Mouse (Mus musculus): ENCODE measurements at regions not wholly inside any gene's neighbourhood (a gene's known extent, or its start where the extent isn't known, plus 50 kb on each side); places are given as distances from the start of the nearest gene placed in this dataset.

DNA sequence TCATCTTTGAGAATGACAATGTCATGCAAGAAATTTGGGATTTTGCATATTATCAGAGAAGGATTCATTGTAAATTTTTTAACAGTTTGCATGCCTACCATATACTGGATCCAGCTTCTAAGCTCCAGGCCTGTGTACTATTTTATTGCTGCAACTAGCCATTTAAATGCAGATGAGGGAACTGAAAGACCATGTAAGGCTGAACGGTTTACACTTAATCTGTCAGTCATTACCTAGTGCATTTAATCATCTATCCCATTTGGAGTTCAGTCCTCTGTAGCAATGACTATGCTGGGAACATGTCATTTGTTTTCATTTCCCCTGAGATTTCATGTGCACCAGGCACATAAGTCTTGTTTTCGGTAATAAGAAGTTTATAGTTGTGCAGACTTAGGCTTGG is 631.8 kb upstream of the Gm21961 start:
- no peak for DNase-seq (ENCODE audit: low read depth, low spot score)

DNA sequence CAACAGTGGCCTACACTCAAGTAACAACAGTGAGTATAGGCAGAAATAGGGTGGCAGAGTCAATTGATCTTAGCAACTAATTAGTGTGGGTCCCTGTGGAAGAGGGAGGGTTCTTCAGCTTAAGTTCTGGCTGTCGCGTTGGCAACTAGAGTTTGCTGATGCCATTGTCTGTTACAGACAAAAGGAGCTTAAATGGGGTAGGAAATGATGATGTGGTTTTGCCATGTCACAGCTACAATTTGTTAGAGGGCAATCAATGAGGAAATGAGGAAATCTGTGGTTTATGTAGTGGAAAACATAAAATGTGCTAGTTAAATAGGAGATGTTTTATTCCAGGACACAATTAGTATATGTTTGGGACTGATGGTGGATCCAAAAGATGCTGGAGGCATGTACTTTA is 624.8 kb upstream of the Gm21961 start:
- no peak for DNase-seq (ENCODE audit: low read depth, low spot score)

DNA sequence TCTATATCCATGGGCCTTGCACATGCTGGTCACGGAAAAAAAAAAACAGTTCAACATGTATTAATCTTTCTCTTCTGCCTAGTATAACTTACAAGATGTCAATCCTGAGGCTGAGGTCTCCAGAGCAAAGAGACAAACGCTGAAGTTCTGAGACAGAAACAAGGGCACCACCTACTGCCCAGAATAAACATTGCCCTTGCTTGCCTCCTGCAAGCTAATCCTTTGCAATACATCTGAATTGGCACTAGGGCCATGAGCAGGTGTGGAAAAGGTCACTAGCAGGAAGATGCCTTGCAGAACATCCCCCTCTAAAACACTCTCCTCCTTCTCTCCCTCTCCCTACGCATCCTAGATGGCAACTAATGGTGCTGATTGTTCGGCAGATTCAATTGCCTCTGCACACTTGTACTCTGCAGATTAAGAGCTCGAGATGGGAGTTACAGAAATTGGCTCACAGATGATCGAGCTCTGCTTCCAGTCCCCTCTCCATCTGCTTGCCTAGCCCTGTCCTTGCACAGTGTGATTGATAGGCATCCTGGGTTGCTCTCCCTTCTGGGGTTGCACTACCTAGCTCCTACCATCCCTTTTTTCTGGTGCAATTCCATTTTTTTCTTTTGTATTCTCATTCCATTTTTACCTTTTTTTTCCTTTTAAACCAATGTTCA is 622.9 kb upstream of the Gm21961 start:
- DNase-seq (ENCODE audit: low read depth, low spot score), result peak; percentile 43

- no peak for DNase-seq (ENCODE audit: low read depth, low spot score)
These were observed 617.7 kb upstream of the Gm21961 start for GRCm38 (mm10) chr15:65632440-65632839.

- no peak for DNase-seq (ENCODE audit: low read depth, low spot score)
These were observed 615.8 kb upstream of the Gm21961 start for GRCm38 (mm10) chr15:65630476-65630875.

GRCm38 (mm10) chr15:65592718-65593477 is 578.2 kb upstream of the Gm21961 start:
- no peak for DNase-seq (ENCODE audit: low read depth, low spot score)

GRCm38 (mm10) chr15:65585566-65585965 is 570.9 kb upstream of the Gm21961 start:
- no peak for DNase-seq (ENCODE audit: low read depth, low spot score)

GRCm38 (mm10) chr15:65579353-65579752 is 564.6 kb upstream of the Gm21961 start:
- DNase-seq (ENCODE audit: low read depth, low spot score), result no peak

DNA sequence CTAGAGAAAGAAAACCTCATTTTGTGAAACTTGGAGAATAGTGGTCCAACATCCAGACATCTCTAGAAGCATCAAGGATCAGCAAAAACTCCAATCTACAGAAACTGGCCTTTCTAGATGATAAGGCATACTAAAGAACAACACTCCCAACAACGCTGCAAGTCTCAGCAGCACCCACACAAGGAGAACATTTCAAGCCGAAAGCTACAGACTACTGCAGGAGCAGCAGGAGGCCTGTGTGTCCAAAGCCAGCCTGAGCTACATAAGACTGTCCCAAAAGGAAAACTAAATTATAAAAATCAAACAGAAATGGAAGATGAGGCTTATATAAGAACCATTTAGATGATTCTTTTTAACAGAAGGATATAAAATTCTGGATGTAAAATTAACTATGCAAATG is 553.2 kb upstream of the Gm21961 start:
- DNase-seq (ENCODE audit: low read depth, low spot score), result no peak

DNA sequence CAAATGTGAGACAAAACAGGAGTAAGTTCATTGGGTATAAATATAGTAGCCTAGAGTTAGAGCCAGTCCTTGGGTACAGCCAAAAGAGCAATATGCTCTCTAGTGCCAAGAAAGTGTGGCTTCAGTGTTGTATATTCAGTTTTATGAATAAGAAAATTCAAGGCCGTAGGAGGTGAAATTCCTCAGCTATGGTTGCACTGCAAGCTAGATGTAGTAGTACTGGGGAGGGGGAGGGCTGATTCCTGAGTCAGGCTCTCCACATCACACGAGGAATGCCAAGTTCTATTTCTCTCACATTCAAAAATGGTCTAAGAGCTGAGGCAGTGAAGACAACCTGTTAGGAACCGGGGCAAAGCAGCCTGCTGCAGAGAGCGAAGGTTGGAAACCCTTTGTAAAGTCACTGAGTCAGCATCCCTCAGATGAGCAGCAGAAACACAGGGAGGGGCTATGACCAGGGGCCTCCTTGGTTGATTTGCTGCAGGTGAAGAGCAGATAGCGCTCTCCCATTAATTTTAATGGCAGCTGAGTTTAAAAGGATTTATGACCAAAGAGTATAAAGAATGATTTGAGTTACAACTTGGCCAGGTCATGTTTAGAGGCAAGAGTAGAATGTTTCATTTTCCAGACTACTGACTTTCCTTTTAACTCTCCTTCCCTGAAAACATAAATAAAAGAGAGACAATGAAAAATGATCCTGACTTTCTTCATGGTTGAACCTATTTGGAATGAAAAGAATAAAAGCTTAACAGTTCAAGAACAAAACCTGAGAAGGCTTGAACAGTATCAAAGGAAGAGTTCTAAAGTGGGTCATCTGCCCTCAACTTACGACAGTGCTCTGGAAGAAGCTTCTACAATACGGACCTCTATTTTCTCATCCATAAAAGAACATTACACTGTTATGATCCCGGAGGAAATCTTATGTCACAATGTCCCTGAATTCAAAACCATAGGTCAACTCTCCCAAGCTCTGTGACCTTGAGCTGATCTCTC is 543.4 kb upstream of the Gm21961 start:
- no peak for DNase-seq (ENCODE audit: low read depth, low spot score)

DNA sequence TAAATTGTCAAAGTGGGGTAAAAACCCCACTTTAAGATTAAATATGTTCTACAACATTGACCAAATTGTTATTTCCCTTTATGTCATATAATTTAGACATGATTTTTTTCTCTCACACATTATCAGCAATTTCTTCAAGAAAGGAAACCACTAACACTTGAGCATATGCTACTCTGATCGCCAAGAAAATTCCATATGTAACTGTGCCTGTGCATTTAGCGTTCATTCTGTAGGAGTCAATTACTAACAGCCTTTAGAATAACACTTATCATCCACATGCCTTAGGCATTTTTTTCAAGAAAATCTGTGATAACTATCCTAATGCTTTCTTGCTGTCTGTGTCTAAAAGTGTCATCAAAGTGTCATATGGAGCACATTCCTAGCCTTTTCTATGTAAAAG is 534.3 kb upstream of the Gm21961 start:
- no peak for DNase-seq (ENCODE audit: low read depth, low spot score)

- DNase-seq (ENCODE audit: low read depth, low spot score), result no peak
These were observed 520.9 kb upstream of the Gm21961 start for GRCm38 (mm10) chr15:65535606-65536005.

DNA sequence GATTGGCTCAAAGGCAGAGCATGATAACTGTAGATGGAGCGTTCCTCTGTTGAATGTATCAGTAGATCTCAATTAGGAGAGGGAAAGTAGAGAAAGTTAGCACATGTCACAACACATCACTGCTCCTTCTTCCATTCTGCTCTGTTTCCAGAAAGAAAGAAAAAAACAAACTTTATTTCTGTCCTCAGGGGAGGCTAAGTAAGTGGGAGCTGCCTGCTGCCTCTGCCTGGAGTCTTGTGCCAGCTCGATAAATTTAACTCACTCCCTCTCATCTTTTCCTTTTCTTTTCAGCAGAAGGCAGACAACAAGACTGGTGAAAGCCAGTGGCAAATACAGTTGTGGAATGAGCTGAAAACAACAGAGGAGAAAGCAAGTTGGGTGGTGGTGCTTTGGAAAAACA is 517.5 kb upstream of the Gm21961 start:
- DNase-seq (ENCODE audit: low read depth, low spot score), result no peak

DNA sequence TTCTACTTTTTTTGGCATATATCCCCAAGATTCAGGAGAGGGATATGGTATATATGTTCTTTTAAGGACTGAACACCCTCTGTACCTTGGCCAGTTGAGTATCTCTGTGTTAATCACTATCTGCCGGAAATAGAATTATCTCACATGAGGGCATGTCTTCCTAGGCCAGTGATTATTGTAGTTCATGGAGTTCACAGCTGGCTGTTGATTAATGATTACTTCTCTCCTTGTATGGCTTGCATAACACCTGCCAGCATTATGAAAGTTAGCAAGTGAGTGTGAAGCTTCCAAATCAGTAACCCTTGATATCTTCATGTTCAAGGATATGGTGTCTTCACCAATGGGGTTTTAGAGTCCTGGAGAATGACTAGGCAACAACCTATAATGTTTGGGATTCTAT is 488.0 kb upstream of the Gm21961 start:
- DNase-seq (ENCODE audit: low read depth, low spot score), result no peak

GRCm38 (mm10) chr15:65478940-65479339 is 464.2 kb upstream of the Gm21961 start:
- no peak for DNase-seq (ENCODE audit: low read depth, low spot score)

DNA sequence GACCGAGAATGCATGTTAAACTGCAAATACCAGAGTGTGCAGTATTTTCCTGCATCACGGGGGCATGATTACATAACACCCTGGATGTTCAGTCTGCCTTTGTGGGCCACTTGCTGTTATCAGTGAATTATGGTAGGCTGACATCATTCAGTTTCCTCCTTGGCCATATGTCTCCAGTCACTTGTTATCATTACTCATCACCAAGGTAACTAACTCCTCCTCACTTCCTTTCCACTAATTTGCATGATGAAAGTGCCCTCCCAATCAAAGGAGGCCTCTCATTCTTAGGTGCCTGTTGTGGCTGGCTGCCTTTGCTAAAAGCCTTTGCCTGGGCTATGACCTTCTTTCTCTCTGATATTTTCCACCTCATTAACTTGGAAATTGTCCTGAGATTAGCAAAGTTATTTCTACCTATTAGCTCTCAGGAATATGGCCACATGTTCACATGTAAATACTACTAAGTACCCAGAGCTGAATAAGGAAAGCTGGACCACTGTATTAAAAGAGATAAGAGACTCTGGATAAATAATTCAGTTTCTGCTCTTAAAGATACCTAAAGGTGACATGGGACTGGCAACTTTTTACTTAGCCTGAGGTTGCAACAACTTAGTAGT is 440.6 kb upstream of the Gm21961 start:
- DNase-seq (ENCODE audit: low read depth, low spot score), result no peak

DNA sequence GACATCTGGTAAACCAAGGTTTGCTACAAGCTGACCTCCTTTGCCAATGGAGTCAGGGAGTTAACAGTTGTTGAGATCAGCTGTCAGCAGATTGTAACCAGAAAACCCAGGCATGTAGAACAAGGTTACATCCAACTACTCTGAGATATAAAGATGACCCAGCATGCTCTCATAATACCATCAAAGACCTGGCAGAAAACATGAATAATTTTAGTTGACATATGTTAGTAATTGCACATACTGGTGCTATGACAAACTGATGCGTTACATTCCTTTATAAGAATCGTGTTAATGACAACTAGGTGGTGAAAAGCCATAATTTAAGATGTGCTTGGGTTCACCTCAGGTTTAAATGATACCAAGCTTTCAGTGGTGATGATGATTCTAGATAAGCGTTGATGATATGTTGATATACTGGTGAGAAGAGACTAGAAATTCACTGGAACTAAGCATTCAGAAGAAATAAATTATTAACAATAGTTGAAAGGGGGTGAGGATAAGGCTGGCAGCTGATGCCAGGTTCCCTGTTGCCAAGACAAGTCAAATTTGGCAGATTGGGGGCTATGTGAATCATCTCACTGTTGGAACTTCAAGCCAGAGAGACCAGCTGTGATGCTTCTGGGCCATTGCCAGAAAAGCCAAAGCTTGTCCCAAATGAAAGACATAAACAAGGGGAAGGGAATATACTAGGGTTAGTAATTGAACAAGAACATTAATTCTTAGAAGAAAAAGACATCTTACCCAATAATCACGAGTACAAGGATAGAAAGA is 437.7 kb upstream of the Gm21961 start:
- no peak for DNase-seq (ENCODE audit: low read depth, low spot score)

DNA sequence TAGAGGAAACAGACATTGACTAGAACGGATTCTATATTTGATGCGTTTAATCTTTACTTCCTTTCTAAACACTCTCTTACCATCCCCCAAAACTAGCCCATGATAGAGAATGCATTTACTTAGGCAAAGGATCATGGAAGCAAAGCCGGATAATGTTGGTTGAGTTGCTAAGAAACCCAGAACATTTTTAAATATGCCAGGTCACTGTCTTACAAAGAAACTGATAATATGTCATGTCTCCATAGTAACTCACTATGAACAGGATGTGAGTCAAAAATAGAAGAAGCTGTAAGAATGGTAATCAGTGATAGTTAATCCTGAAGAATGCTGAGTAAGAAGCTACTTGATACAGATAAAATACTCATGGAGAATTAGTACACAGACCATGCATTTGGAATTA is 405.0 kb upstream of the Gm21961 start:
- DNase-seq (ENCODE audit: low read depth, low spot score), result no peak
